Mouse (Mus musculus) 3T3-L1 (cell line): ENCODE data around the gene Agpat3.

Source experiments
- DNase-seq: peaks from one replicate; pipeline ENCODE4 v3.0.0-alpha.2; 2015; ENCODE audit warnings: low read depth, low spot score

The Agpat3 gene

DNA sequence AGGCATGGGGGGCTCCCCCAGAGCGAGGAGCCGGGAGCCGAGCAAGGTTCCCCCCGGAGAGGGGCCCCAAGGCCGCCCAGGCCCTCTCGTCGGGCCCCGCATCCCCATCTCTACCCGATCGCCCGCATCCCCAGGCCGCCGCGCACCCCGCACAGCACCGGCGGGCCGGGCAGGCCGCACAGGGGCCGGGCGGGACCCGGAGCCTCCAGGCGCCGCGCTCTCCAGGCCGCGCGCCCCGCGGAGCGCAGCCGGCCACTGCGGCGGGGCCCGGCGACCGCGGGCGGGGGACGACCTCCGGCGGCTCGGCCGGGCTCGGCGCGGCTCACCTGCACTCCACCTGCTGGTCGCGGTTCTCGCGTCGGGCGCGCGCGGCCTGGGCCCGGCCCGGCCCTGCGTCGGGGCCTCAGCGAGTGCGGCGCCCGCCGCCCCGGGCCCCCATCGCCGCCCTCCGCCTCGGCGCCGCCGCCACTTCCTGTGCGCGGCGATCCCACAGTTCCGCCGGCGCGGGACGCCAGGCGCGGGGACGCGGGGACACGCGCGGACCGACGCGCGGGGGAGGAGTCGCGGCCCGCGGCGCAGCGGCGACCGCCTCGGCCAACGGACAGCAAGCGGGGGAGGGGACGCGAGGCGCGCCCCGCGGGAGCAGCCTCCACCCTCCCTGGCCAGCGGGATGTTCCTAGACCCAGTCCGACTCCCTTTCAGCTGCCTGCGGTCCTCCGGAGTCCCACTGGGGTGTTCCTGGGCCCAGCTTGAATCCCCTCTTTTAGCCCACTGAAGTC, at the start of gene Agpat3:
Gene Agpat3, minus strand, starts transcription at position 603 of the 779 bp plus-strand sequence.
- DNase-seq: peak; percentile 42

DNA sequence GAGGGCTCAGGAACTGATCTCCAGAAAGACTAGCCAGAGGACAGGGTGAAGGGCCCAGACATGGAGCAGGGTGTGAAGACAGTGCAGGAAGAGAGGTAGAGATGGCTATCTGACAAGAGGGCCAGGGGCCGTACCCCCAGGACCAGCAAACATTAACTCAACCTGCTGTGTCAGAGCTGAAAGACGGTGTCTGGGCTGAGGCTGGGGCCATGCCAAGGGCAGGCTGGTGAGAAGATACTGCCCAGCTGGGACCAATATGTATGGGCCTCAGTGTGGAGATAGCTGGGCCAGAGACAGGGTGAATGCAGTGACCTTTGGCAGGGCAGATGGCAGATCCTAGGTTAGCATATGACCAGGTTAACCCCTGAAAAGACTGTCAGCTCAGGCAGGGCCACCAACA, 48.8 kb upstream of the Agpat3 start:
- DNase-seq: no peak

DNA sequence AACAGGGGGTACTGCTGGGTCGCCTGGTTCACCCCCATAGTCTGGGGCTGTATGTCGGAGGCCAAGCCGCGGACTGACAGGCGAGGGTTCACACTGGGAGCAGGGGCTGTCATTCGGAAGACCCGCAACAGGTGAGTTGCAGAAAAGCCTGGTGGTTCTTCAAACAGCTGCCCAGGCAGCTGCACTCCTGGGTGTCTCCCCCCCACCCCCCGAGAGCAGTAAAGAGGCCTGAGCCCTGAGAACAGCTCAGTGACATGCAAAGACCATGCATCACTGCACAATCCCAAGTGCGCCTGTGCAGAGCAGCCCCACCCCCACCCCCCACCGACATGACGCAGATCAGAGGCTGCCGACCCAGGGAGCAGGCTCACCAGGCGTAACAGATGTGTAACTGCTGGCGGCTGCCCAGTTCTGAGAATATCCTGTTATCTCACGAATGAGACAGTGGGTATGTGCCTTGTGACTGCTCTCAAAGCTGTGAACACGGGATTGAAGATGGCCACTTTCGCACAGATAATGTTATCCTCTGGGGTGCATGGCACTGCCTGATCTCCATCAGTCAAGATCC, 46.9 kb upstream of the Agpat3 start:
- no peak for DNase-seq

DNA sequence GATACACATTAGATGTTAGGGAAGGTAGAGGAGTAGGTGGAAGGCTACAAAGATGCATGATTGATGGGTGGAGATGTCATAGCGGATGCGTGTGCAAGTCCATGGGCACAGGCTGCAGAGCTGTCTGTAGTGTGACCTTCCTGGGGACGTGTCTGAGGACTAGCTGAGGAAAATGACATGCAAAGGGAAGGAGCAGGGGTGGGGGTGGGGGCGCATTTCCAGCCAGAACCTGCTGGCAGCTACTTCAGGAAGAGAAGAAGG, 44.3 kb upstream of the Agpat3 start:
- no peak for DNase-seq

DNA sequence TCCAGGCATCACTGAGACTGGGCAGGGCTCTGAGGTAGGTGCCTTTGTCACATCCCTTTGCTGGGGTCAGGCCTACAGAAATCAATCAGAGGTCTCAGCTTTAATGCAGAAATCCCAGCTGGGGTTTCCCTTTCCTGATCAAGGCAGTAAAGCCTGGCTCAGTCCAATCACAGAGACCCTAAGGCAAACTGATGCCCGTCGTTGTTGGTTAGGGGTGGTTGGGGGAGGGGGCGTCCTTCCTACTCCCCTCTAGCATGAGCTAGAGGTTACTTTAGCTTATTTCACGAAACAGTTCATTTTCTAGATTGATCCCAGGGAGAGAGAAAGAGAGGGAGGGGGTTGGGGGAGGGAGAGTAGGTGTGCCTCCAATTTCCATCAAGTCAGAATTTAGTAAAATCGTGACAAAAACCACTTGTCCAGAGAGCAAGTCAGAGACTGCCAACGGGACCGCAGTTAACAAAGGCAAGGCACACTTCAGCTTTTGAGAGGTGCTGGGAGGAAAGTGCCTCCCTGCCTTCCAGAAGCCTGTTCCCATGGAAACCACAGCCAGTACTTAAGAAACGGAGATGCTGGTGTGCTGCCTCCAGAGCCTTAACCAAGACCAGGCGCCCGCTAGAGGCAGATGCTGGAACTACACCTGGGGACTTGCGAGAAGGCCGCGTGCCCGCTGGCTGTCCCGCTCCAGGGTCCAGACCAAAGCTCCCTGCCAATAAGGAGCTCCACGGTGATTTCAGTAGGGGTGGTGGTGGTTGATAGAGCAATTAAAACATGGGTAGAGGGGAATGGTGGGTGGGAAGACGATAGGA, 43.7 kb upstream of the Agpat3 start:
- DNase-seq: peak; percentile 83

DNA sequence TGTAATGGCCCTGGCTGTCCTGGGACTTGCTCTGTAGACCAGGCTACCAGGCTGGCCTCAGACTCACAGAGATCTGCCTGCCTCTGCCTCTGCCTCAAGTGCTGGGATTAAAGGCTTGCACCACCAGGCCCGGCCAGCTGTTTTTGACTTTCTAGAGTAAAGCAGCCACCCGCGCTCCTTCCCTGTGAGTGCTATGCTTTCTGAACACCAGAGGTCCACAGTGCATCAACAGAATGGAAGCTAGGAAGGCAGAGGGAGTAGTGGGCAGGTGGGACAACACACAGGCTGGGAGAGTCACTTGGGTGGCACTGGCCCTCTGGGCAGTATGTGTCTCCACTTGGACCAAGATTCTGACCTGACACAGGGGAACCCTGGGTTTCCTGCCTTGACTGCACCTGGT, 43.1 kb upstream of the Agpat3 start:
- DNase-seq: no peak

DNA sequence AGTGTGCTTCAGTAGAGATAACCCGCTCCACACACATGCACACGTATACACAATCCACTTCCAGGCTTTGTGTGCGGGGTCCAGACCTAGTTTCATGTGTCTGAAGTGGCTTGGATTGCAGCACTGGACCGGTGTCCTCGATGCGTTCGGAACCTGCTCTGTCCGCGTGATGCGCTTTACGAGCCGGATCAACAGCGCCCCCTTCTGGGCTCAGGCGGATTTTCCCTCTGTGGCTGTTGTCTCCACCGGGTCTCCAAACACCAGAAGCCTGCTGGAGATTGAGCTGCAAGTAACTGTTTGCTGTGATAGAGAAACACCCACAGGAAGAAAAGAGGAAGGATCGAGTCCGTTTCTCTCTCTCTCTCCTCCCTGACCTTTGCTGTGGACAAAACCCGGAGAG, 39.8 kb upstream of the Agpat3 start:
- peak; percentile 81 for DNase-seq

DNA sequence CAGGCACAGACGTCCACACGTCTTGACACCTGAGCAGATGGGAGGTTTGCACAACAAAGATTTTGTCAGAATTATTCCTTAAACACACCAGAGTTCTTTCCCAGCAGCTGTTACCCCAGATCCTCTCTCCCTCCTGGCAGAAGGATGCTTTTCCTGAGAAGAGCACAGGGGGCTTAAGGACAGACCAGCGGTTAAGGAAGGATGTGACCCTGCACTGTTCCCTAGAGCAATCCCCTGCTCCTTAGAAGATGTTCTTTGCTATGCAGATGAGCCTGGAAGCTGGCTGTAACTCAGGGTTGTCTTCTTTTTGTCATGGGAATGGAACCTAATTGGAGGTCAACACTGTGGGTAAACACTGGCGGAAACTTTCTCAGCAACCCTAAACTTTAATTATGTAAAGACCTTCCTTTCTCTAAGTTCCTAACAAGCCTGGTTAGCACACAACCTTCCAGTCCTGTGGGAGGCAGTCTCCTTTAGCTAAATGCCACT, 38.7 kb upstream of the Agpat3 start:
- no peak for DNase-seq

DNA sequence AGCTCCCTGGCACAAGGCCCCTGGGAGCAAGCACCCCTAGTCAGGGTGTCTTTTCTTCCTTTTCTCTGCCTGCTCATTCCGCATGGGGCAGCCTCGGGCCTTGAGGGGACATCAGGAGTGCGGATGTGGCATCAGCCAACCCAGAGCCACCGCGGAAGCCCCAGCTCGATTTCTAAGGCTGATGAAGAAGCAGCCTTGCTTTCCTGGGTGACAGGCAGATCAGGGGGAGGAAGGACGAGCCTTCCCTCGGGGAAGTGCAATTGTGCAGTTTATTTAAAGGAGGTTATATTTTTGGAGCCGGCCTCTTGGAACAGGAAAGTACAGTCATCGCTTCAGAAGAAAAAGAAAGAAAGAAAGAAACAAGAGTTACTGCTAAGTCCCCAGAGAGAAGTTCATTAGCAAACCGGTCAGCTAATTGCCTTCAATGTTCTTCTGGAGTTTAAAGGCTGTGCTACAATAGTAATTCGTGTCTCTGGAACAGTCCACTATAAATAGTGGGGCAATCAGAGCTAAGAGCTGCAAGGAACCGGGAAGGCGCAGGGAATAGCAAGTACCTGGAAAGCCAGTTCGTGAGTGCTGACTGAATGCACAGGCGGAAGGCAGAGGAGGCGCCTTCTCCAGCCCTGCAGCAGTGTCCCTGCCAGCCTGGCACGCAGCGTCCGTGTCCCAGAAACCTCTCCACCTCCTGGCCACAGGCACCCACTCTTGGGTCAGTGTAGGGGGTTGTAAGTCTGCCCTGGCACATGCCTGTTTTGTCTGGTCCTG, 36.1 kb upstream of the Agpat3 start:
- no peak for DNase-seq

DNA sequence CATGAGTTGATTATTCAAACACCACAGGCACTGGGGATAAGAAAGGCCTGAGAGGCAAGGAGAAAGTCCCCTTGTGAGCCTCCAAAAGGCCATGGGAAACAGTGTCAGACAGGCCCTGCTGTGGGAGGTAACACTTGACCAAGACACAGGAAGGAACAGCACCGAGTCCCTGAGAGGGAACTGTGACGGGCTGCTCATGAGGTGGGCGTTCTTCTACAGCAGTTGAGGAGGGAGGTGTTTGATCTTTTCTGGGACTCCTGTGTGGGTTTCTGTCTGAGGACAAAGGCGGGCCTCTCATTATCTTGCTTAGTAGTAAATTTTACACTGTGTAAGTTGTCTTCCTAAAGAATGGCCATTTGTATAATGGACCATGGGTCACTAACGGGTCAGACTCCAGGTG, 33.2 kb upstream of the Agpat3 start:
- no peak for DNase-seq

DNA sequence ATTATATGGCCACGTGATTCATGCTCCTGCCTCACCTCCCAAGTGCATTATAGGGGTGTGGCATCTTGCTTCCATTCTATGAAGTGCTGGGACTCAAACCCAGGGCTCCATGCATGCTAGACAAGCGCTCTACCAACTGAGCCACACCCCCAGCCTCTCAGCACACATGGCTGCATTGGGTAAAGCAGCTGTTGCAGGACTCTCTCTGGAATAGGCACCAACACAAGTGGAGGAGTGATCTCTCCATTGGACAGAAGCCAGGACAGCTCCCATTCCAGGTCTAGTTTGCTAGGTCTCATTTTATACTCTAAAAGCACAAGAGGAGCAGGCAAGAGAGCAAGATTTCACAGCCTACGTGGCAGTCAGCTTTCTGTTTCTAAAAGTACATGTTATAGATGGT, 31.3 kb upstream of the Agpat3 start:
- DNase-seq: no peak

DNA sequence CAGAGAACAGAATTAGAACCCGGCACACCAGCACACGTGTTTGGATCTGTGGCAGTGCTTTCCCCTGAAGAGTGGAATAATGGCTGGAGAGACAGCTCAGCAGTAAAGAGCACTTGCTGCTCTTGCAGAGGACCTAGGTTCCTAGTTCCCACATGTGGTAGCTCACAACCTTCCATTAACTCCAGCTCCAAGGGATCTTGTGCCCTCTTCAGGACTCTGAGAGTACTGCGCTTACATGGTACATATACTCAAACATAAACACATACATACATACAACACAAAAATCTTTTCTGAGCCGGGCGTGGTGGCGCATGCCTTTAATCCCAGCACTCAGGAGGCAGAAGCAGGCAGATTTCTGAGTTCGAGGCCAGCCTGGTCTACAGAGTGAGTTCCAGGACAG, 26.2 kb upstream of the Agpat3 start:
- peak; percentile 22 for DNase-seq

DNA sequence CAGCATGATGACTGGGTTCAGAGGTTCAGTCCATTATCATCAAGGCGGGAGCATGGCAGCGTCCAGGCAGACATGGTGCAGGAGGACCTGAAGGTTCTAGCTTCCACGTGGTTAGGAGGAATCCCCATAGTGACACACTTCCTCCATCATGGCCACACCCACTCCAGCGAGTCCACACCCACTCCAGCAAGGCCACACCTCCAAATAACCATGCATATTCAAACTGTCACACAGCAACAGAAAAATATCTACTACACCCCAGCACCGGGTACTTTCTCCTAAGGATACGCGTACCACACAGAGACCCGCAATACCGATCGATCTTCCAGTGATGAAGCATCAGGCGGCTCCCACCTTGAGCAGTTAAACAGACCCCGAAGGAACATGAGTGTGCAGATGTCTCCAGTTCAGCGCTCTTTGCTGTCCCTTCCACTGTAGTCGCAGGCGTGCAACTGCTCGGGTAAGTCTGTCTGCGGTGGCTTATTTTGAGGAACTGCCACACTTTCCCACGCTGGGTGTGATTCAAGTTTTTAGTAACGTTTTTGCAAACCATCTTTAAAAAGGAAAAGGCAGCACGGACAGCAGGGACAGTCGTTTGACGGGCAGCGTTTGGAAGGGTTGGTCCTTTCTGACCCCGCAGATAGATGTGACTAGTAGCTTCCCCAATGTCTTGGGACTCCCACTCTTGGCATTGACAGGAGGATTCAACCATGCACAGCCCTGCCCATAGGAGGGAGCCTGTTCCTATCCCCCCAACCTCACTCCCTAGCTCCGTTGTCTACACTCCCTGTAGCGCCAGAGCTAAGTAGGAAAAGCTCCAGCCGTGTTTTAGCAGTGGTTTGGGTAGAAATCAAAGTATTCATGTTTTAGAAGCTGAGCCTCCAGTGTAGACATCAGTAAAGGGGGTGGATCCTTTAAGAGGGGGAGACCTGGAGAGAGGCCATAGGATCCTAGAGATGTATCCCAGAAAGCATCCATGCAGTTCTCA, 20.7 kb upstream of the Agpat3 start:
- no peak for DNase-seq

DNA sequence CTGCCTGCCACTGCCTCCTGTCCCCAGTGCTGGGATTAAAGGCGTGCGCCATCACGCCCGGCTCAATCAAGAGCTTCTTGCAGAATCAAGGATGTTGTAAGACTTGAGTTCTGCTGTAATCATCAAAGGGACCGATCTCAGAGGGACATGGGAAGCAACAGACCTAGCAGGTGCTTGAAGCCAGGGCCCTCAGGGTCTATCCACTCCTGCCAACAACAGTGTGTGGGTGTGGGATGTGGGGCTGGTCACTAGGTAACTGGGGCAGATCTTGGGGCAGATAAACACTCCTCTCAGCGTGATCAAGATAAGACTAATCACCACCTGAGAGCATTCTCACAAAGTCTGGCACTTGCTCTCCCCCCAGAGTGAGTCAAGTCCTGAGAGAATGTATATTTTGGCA, 19.5 kb upstream of the Agpat3 start:
- no peak for DNase-seq

DNA sequence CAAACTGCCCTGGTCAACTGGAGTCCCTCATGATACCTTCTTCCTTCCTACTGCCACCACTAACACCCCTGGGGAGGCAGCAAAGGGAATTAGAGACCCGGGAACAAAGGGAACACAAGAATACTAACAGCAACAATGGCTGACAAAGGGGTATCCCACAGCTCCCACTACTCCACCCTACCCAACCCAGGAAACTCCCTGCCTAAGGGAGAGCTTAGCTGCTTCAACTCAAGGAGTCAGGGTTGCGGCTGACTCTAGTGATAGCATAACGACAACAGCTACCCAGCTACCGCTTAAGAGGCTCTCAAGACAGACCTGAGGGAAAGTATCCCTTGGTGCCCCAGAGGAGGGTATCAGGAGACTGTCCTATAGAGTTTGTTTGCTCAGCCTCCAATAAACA, 15.3 kb upstream of the Agpat3 start:
- DNase-seq: no peak

DNA sequence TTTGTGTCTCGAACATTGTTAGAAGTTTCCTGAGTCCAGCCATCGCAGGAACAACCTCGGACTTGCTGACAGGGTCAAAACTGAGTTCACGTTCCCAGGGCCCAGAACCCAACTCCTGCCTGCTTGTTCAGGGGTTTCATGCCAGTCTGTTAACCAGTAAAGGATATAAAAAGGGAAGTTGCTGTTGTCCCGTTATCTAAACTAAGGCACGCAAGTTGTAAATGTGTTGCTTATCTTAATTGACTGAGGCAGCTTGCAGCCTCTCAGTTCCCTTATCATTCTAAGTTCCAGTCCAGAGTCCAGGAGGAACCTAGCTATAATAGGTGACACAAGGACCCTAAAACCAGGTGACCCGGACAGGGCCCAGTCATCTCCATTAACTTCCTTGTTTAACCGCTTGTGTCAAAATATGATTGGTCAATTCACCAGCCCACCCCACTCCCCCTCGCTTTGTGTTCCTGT, 14.6 kb upstream of the Agpat3 start:
- DNase-seq: no peak

DNA sequence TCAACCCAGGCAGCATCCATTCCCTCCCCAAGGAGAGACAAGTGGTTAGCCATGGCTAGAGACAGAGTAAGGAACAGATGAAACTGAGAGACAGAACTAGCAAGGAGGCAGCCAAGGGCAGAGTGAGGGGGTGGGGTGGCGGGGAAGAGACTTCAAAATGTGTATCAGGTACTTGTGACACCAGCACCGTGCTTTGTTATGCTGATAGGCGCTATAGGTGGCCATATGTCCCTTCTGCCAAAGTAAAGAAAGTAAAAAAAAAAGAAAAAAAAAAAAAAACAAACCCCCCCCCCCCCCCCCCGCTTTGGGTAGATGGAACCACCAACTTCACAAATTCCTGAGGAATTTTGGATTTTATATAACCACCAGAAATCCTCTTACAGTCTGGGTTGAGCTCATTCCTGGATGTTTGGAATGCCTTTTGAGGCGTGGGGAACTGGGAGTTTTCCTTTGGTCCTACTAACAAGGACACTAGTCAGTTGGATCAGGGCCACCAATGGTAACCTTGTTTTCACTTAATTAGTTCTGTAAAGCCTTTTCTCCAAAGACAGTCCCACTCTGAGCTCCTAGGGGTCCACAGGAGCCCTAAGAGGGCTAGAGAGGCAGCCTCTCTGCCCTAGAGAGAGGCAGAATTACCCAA, 14.0 kb upstream of the Agpat3 start:
- DNase-seq: peak; percentile 63

DNA sequence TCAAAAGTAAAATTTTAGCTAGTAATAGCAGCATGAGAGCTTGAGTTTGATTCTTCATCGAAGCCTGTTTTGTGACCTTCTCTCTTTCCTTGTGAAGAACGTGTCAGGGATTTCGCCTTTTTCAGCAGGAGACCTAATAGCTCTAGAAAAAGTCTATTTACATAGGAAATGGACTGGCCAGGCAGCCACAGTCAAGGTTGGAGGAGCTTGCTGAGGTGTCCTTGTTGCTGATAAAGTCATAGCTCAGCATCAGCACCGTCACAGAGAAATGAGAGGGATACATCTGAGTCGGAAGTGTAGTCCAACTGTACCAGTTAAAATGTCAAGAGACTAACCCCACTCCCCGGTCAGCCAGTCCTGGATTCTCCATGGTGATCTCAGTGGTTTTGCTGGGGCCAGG, 13.3 kb upstream of the Agpat3 start:
- DNase-seq: no peak

DNA sequence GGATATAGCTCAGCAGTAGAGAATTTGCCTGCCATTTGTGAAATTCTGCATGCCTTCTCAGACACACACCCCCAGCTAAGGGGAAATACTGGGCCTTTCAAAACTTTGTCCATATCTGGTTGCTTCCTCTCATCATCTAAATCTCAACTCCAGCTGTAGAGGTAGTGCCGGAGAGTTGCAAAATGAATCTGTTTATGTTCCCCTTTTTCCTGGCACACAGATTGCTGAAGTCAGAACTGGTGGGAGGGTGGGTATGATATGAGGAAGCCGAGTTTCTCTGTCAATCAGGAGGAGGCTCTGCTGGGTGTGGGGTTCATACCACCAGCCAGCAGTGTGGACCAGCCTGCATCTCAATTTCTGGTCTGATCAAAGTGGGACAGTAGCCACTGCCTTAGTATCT, 11.8 kb upstream of the Agpat3 start:
- no peak for DNase-seq

DNA sequence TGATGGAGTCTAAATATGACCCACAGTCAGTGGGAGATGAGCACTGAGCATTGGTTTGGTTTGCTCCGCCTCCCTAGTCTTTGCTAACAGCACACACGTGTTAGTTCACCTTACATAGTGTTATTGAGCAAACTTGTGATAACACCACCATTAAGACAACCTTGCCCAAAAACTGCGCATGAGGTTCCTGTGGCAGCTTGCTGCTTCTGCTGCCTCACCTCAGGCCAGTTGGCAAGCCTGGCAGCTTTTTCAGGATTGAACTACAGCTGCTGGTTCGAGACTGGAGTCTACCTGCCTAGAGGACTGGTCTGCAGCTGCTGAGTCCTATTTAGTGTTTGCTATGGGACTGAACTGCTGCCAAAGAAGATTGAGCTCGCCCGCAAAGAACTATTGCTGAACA, 11.1 kb upstream of the Agpat3 start:
- no peak for DNase-seq
